Mouse (Mus musculus): ENCODE measurements around the gene Ern1. TPM values are rescaled to one million over a fixed set of nuclear protein-coding genes. Genes with fewer than 3 reads are reported as not detected.
"Not testable (repeated sequence)": the region's sequence is repeated elsewhere in the genome, so short reads cannot be mapped to it uniquely, and the experiment has no call there.

Gene Ern1
- total RNA-seq, 2 experiments from 2014 or later: 7.0 to 14.2 TPM

DNA sequence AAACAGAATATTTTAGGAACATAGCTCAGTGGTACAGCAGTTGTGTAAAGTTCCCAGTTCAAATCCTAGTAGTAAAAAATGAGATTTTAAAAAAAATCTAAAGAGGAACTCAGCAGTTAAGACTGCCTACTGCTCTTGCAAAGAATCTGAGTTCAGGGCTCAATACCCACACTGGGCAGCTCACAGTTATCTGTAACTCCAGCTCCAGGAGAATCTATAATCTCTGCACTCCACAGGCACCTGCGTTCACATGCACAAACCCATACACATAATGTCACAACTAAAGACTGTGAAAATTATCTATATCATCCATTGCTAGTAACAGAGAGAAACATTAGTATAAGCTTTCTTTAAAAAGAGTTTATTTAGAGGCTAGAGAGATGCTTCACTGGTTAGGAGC lies 27.0 kb downstream of the Ern1 start:
- ATAC-seq (replicated peaks; ENCODE audit: low FRiP score, low TSS enrichment, poor library complexity, severe bottlenecking): peak; percentile 87

DNA sequence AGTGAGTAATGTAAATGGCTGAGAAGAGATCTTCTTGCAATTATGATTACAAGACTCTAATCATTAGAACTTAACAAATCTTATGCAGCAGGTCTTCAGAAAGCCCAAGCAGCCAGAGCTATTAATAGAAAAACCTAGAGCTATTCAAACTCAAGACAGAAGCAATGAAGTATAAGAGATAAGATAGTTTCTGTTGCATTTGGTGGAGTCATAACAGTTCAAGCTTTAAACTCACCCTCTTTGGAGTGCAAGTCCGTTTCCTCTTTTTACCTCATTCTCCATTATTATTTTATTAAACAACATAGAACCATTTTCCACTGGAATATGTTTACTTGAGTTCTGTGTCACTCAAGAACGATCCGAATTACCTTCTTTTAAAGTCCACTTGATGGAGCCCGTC lies 29.1 kb downstream of the Ern1 start:
- ATAC-seq (replicated peaks; ENCODE audit: low FRiP score, low TSS enrichment, poor library complexity, severe bottlenecking): 0 out of 2 replicates have a peak, but pooled peaks have one; percentile 29

DNA sequence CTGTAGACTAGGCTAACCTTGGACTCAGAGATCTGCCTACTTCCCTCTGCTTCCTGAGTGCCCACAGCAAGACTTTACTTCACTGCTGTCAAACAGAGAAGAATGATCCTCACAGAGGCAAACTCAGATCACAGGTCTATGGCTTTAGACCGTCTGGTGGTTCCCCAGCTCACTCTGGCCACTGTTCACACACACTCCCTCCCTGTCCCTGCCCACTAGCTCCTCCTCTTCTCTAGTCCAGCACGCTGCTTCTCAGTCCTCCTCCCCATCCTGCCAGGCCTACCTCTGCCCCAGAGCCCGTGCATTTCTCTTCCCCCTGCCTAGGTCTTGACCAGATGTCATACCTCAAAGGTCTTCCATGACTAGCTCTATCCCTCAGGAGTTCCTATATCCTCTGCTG lies 44.0 kb downstream of the Ern1 start:
- ATAC-seq (replicated peaks; ENCODE audit: low FRiP score, low TSS enrichment, poor library complexity, severe bottlenecking): 0 out of 2 replicates have a peak, but pooled peaks have one; percentile 16

DNA sequence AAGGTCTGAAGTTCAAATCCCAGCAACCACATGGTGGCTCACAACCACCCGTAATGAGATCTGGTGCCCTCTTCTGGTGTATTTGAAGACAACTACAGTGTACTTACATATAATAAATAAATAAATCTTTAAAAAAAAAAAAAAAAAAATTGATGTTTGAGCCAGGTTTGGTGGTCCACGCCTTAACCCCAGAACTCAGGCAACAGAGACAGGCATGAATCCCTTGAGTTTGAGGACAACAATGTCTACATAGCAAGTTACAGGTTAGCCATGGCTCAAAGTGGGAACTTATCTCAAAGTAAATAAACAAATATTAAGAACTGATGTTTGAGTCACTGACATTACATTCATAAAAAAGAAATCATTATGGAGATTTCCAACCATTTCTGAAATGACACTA lies 45.1 kb downstream of the Ern1 start:
- ATAC-seq (replicated peaks; ENCODE audit: low FRiP score, low TSS enrichment, poor library complexity, severe bottlenecking): not testable (repeated sequence)

DNA sequence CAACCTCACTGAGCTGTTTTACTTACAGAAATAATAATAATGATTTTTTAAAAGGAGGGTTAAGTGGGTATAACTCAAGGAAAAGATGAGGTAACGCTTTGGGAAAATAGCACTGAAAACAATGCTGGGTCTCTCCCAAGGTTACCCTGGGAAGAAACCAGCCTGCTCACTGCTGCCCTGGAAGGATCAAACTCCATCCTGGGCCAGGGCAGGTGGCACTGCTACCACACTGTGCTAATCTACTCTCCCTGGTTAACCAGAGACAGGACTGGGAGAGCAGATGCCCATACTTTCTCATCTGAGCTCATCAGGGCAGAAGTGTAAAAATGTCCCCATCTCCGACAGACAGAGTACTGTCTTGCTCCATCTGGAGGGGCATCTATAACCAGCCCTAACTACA lies 47.3 kb downstream of the Ern1 start:
- no peak for ATAC-seq (replicated peaks; ENCODE audit: low FRiP score, low TSS enrichment, poor library complexity, severe bottlenecking)

DNA sequence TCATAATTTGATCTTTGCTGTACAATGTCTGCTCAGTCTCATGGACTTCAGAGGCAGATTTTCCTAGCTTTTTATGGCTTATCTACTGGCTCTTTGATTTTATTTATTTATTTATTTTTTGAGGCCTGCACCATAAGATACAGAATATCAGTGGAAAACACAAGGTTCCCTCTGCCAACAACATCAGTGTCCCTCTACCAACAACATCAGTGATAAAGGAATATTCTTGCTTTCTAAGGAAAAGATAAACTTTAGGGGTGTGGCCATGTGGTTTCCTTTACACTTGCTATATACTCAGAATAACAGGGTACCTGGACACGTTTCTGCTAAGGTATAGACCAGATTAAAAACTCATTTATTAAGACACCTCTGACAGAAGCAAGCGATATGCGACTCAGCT lies 48.3 kb downstream of the Ern1 start:
- ATAC-seq (replicated peaks; ENCODE audit: low FRiP score, low TSS enrichment, poor library complexity, severe bottlenecking): peak; percentile 61

DNA sequence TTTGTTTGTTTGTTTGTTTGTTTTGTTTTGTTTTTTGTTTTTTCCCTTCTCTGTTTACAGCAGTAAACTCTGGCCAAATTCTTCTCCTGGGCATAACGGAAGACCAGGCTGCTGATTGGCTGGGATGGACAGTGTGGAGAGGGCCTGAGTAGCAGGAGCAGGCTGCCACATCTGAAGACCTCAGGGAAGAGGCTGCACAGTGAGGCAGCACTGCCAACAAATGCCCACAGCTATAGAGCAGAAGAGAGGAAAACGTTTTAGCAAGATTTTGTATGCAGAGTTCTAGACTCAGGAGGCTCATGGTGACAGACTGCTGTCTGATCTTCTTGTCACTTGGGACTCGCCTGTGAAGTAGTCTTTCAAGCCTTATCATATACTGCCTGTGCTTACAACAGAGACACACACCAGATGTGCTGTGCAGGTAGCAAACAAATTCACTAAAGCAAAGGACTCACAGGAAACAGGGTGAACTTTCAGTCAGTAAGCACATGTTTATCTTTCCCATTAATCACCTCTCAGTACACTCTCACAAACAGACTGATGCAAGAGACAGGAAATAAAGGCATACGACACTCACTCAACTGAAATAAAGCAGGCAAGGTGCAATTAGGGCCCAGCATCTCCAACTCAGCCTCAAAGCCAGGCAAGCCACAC lies 49.0 kb downstream of the Ern1 start:
- peak; percentile 64 for ATAC-seq (replicated peaks; ENCODE audit: low FRiP score, low TSS enrichment, poor library complexity, severe bottlenecking)

DNA sequence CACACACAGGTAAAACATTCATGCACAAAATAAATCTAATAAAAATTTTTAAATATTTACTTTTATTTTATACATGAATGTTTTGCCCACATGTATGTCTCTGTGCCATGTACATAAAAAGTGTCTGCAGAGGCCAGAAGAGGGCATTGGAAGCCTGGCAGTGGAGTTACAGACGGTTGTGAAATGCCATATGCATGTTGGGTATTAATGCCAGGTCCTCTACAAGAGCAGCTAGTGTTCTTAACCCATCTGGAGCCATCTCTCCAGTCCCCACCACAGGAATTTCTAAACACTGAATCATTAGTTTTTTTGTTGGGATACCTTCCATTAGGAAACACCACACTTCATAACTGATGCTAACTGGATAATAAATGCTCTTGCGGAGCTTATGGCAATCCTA lies 50.1 kb downstream of the Ern1 start:
- no peak for ATAC-seq (replicated peaks; ENCODE audit: low FRiP score, low TSS enrichment, poor library complexity, severe bottlenecking)

DNA sequence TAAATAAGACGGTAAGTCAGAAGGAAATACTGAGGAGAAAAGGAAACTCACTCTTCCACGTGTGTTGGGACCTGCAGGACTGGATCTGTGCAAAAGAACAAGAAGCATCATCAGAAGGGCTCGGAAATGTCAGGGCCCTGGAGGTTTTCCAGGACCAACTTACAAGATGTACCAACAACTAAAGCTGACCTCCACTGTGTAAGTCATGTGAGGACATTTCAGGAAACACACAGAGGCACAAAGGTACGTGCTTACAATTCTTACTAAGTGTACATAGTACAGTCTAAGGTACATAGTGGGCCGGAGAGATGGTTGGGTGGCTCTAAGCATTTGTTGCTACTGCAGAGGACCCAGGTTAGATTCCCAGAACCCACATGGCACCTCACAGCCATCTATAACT lies 50.6 kb downstream of the Ern1 start:
- no peak for ATAC-seq (replicated peaks; ENCODE audit: low FRiP score, low TSS enrichment, poor library complexity, severe bottlenecking)

DNA sequence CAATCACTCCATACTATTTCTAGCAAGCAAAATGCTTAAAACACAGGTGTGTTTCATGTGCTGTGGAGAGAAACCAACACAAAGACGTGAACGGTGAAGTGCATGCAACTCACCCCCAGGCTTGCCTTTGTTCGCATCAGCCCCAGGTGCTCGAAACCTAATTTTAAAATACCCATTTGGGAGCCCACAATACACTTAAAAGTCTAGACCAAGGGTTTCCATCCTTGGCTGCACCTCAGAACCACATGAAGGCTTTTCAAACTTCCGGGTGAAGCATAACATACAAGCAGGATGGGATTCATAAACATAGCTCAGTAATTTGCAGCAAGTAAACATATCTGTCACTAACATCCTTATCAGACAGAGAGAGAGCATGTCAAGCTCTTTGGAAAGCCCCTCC lies 57.3 kb downstream of the Ern1 start:
- no peak for ATAC-seq (replicated peaks; ENCODE audit: low FRiP score, low TSS enrichment, poor library complexity, severe bottlenecking)

DNA sequence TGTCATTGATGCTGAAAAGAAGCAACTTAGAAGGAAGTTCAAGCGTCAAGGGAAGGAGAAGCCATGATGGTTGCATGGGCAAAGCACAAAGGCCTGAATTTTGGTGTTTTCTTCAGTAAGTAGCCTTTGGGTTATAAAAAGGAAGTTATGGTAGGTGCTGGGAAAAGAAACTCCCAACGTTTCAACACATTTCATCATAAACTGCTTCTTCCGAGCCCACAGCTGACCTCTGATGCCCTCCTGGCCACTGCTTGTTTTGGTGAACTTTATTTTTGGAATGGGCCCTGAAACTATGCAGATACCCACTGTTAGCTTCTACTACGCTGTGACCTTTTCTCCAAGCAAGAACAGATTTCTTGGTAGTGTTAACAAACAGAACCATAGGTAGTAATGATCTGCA lies 58.0 kb downstream of the Ern1 start:
- no peak for ATAC-seq (replicated peaks; ENCODE audit: low FRiP score, low TSS enrichment, poor library complexity, severe bottlenecking)

DNA sequence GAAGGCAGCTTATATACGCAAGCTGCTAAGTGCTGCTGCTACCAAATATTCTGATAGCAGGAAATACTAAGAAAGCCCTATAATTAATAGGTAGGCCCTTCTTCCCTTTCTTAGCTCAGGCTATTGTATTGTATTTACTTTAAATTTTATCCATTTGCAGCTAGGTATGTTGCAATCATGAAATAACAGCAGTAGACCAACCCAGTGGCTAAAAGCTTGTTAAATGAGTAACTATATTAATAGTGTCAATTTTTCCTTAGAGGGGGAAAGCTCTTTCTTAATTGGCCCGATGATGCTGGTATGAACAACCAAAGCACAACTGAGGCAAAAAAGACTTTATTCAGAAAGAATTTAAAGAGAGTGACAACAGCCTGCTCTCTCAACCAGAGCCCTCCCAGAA lies 59.1 kb downstream of the Ern1 start:
- no peak for ATAC-seq (replicated peaks; ENCODE audit: low FRiP score, low TSS enrichment, poor library complexity, severe bottlenecking)

DNA sequence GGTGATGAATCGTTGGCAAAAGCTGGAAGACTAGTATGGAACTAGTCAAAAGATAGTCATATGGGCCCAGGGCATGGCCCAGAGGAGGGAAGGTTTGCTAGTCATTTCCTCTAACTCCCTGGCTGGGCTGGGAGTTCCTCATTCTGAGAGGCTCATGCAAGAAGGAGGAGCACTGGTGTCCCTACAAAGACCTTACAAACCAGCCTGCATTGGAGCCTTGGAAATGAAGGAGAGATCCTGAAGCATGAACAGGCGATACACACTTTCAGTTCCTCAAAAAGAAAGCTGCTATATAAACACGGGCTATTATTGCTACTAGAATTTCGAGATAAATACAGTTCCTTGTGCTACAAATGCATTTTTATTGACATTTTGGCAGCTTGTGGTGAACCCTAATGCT lies 59.5 kb downstream of the Ern1 start:
- no peak for ATAC-seq (replicated peaks; ENCODE audit: low FRiP score, low TSS enrichment, poor library complexity, severe bottlenecking)

DNA sequence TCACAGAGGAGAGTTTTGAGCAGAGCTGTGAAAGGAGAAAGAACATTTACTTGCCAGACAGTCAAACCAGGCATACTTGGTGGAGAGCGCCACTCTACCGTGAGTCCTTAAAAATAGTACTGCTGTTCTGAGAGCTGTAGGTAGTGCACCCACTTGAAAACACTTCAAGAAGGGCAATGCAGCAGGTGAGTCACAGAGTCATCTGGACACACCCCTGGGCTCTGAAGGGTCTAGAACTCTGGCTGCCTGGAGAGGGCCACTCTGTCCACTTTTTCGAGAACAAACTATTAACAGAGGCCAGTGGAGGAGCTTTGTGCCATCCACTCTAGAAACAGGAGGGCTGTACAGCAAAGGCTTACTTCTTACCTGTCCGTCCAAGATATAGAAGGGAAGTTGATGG lies 61.2 kb downstream of the Ern1 start:
- ATAC-seq (replicated peaks; ENCODE audit: low FRiP score, low TSS enrichment, poor library complexity, severe bottlenecking): no peak

DNA sequence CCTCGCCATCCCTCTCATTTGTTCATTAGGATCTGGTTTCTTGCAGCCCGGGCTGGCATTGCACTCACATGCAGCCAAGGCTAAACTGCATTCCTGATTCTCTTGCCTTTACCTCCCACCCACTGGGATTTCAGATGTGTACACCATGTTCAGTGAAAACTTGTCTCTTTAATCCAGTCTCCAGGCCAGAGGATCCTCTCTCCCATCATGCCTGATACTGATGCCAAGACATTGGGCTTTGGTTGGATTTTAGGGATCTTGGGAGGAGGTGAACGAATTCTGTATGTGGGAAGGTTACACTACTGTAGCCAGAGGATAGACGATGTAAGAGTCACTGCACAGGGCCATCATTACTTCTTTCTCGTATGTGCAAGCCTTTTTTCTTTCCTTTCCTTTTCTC lies 62.5 kb downstream of the Ern1 start:
- no peak for ATAC-seq (replicated peaks; ENCODE audit: low FRiP score, low TSS enrichment, poor library complexity, severe bottlenecking)

DNA sequence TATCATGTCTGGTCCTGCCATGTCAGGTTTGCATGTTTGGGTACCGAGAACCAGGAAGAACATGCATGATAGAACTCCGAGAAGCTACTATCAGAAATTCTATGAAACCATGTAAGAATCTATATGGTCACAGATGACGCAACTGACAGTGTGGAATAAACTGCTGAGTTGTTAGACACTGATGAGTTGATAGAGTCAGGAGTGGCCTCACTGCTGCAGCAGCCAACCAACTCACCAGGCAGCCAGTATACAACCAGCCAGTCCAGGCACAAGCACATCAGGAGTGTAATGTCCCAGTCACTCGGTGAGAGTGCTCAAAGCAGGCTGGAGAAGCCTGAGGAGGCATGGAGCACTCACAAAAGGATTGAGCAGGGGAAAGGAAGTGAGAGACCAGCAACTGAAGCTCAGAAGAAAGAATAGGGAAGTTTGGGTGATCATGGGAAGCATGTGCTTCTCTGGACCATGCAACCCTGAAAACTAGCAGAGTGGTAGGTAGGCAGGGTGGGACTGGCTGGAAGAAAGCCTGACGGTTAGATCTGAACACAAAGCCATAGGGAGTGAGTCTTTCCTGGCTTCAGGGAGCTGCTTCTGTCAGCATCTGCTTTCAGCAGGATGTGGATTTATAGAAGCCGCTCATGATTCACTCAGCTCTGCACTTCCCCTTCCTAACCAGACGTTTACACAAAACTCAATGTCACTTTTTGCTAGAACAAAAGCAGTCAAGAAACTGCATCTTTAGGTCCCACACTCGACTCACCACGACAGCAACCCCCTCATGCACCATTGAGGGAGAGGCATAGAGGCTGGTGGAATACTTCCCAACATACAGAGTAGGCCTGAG lies 68.2 kb downstream of the Ern1 start:
- ATAC-seq (replicated peaks; ENCODE audit: low FRiP score, low TSS enrichment, poor library complexity, severe bottlenecking): 0 out of 2 replicates have a peak, but pooled peaks have one; percentile 20

DNA sequence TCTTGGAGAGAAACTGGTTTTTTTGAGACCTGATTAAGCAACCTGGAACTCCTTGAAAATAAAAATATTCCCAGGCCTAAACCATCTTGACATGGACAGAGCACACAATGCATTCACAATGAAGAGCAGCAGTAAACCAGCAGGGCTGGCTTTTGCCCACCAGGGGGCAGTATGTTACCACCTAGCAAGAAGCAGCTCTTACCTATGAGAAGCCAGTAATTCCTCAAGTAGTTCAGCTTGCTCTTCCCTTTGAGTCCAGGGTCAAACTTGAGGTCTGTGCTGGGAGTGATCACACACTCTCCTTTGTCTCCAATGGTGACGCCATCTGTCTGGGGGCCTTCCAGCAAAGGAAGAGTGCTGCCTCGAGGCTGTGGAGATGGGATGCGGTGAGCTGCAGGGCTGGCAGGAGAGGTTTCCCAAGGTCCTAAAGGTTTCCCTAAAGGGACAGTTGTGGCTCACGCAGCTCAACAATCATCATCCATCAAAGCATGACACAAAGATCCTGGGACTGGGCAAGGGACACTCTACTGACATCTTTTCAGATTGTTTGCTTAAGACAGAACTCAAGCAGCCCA lies 68.9 kb downstream of the Ern1 start:
- peak; percentile 83 for ATAC-seq (replicated peaks; ENCODE audit: low FRiP score, low TSS enrichment, poor library complexity, severe bottlenecking)

DNA sequence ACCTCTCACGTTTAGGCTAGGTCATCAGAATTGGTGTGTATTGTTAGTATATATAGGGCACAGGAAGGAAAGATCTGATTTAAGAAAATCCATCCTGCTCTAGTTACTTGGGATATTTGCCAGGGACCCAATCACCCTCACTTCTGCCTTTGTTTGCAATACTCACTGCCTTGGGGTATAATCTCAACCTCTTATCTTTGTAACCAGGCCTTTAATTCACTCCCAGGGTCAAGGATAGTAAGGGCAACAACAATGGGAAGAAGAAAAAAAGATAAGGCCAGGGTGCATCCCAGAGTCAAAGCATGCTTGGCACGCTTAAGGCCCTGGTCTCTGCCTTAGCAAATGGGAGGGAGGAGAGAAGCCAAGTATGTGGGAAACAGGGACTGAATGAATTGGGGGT lies 69.8 kb downstream of the Ern1 start:
- ATAC-seq (replicated peaks; ENCODE audit: low FRiP score, low TSS enrichment, poor library complexity, severe bottlenecking): no peak

DNA sequence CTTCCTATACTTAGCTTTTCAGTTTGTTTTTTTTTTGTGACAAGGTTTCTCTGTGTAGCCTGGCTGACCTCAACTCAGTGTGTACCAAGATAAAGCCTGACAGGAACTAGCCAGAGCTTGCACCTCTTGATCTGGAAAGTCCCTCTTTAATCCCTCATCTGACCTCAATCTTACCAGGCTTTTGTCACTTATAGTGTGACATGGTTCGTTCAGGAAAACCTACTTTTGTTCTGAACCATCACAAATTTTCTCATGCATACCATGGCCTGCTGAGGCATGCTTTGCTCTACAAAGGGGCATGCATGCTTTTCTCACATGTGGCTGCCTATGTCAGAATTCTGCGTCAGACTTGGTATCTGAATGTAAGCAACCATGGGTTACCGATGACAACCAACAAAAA lies 71.3 kb downstream of the Ern1 start:
- ATAC-seq (replicated peaks; ENCODE audit: low FRiP score, low TSS enrichment, poor library complexity, severe bottlenecking): no peak

DNA sequence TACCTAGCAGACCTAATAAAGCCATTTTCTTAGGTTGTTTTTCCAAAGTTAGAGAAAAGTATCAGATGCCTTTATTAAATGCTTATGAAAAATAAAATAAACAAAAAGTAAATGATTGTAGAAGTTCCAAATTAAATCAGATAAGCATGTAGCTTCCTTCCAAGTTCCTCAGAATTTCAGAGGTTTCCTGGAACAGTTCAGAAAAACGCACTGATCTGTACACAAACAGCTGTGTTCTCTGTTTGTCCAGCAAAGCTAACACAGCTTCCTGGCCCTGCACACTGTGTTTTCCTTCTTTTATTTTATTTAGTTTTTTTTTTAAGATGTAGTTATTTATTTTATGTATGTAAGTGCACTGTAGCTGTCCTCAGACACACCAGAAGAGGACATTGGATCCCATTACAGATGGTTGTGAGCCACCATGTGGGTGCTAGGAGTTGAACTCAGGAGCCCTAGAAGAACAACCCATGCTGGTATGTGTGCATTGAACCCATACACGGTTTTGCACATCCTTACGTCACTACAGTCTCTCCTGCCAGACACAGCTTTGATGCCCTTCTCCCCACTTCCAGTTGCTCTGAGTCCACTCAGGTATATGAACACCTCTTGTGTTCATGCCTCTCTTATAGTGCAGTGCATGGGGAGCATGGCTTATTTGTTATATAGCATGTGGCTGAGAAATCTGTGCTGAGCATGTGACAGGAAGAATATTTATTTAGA lies 74.9 kb downstream of the Ern1 start:
- no peak for ATAC-seq (replicated peaks; ENCODE audit: low FRiP score, low TSS enrichment, poor library complexity, severe bottlenecking)
